Mouse (Mus musculus): ENCODE data around the gene Fignl2. TPM values are rescaled to one million over a fixed set of nuclear protein-coding genes. Genes with fewer than 3 reads are reported as not detected.
"Not testable (repeated sequence)": the region's sequence is repeated elsewhere in the genome, so short reads cannot be mapped to it uniquely, and the experiment has no call there.

Fignl2 gene
- total RNA-seq (2021) = 1 to 10 TPM; 6.3 to 8.7 TPM
- 11.8 and 16.1 TPM in 2 replicates for polyA plus RNA-seq (2012; rRNA removed)
- long read RNA-seq, full-length matches to known transcripts = 3 of 3 reads
- long read RNA-seq, partial matches to known transcripts = 0 of 3 reads
- long read RNA-seq, other reads (novel, unspliced or antisense) = 0 of 3 reads

DNA sequence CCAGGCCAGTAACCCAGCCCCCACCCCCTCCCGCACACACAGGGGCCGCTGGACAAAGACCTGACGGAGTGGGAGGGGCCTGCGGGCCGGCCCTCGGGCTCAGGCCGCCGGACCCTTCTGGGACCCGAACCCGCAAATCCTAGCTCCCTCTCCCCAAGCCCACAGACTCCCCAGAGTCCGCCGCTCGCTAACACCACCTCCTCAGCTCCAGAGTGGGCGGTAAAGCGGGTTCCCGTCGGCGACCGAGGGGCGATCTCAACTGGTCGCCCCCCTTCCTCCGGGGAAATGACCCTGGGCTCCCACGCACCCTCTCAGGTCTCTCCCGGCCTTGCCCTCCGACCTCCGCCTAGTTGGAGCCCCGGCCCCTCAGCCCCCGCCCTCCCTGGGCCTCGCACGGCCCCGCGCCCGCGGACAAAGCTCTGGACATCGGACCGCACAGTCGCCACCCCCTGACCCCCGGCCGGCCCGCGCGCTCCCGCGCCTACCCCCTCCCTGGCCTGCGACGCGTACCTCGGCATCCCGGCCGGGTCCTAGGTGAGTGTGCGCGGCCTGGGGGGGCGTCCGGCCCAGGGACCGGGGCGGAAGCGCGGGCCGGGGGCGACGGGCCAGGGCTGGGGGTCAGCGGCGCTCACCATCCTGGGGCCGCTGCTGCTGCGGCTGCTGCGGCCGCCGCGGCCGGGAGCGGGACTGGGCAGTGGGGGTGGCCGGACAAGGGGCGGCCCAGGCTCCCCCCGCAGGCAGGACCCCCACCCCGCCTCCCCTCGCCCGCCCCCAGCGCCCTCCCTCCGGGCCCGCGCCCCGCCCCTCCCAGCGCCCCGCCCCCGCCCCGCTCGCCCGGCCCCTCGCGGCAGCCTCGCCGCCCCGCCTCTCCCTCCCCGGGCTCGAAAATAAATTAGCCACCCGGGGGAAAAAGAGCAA, at the start of gene Fignl2:
Gene Fignl2 (minus strand): TSS at position 755 of the 918 bp plus-strand sequence.
- peak; percentile 79 for DNase-seq

- DNase-seq = no peak
These were observed 48.6 kb upstream of the Fignl2 start for GRCm38 (mm10) chr15:101126876-101127544.

- no peak for DNase-seq
These were observed 47.2 kb upstream of the Fignl2 start for GRCm38 (mm10) chr15:101125561-101125960.

DNA sequence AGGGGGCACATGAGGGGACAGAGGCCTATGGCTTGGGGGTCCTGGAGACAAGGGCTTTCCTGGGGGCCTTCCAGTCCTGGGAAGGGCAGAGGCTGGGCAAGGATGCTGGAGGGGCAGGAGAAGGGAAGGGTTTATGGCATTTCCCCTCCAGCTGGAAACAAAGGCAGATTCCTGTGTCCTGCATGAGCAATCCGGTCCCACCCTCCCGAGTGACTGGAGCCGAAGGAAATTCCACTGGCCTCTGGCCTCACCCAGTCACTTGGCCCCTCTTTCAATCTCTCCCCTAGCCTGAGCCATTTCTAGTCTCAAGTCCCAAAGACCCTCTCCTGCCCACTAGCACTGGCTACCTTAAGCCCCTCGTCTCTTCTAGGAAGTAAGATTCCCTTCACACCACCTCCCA, 44.8 kb upstream of the Fignl2 start:
- DNase-seq = peak; percentile 40

DNA sequence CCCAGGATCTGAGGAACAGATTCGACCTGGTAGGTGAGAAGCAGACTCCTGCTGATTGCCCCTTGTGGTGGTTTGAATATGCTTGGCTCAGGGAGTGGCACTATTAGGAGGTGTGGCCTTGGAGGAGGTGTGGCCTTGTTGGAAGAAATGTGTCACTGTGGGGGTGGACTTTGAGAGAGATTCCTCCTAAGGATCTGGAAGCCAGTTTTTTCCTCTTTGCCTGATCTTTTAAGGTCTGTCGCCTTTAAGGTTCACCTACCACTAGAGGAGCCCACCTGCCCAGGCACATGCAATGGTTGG, 43.9 kb upstream of the Fignl2 start:
- peak; percentile 47 for DNase-seq

DNA sequence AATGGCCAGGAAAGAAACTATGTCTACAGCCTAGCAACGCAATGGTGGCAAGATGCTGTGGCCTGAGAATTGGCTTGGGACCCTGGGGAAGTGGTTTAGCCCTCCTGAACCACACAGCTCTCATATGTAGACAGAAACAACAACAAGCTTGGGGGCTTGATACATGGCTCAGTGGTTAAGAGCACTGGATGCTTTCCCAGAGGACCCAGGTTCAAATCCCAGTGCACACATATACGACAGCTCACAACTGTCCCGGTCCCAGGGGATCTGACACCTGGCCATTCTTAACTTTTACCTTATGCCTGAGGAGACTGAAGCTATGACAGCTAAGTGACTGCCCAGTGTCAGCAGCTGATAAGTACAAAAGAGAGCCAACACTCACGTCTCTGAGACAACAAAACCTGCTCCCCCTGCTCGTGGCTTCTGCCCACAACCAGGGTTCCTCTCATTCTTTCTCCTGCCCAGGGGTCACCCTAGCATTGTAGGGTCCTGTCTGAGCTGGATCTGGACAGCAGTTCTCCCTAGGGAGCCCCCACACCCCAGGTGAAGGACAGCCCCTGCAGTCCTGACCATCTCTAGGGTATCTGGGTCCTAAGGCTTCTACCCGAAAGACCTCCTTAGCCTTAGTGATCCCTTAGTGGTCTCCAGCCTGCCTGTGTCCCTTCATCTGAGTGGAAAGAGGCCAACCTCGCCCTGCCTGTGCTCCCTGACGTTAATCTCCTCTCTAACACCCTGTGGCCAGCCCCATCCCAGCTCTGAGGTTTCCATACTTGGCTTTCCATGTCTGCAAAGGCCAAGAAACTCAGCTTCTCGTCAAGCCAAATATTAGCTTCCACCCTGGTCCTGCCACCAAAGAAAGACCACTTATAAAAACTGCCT, 43.3 kb upstream of the Fignl2 start:
- DNase-seq = no peak

GRCm38 (mm10) chr15:101118399-101119125, 40.2 kb upstream of the Fignl2 start:
- peak; percentile 70 for DNase-seq

DNA sequence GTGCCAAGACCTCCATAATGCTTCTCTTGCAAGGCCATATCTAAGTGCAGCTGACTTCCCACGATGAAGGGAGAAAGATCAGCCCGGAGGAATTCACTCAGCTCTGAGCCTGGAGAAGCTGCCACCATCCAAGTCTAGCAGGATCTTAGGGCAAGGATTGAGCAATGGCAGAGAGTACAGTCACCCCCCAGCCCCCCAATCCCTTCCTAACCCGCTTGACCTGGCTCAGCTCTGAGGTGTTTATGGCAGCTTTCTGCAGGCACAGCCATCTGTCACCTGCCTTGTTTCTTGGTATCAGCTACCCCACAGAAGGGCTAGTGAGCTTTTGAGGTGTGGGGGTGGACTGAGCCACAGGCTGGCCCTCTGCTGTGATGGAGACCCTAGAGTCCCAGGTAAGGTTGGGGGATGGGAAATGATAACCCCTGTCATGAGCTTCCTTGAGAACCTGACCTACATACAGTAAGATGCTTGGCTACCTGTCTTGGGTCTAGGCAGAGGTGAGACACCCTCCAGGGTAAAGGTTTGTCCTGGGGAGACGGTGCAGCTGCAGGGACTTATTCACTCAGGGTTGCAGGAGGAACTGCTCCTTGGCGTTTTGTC, 37.2 kb upstream of the Fignl2 start, which contains the start of gene Ankrd33:
Gene Ankrd33 (plus strand): TSS at position 245 of the 600 bp plus-strand sequence.
- no peak for DNase-seq

- not testable (repeated sequence) for DNase-seq
These were observed 35.4 kb upstream of the Fignl2 start for GRCm38 (mm10) chr15:101113778-101114177.

DNA sequence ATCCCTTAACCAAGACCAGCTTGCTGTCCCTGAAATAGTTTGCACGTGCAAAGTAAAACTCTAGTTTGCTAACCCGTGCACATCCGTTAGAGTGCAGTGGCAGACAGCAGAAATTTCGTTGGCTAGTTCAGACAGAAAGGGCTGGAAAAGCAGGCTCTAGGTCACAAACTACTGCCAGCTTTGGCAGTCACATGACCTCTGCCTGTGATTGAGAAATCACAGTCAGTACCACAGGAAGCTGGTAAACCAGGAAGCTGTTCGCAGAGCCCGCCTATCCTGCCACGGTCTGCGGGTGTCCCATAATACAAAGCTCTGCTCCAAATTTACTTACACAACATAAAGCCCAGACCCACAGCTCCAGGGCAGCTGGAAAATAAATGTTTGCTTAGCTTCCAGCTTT, 34.8 kb upstream of the Fignl2 start:
- DNase-seq = peak; percentile 82

DNA sequence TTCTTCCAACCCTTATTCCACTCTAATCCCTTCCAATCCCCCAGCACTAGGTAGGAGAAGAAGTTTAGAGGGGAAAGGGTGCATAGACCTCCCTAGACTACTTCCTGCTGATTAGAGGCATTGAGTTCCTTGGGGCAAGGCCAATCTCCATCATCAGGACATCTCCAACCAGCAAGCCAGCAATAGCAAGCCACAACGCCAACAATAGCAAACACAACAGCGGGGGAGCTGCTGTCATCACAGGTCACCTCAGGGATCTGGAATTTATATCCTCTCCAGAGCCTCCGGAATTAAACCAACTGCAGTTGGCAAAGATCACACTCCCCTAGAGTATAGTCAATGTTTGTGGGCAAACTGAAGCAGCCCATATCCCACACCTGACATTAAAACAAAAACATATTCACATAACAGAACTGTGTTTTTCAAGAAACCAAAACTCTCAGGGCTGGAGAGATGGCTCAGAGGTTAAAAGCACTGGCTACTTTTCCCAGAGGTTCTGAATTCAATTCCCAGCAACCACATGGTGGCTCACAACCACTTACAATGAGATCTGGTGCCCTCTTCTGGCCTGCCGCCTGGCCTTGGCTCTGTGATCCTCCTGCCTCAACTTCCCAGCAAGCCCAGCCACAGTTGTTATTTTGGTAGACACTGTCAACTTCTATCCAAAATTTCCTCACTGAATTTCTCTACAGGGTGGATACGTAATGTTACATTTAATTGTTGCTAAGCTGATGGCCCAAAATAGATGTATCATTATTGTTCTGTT, 29.7 kb upstream of the Fignl2 start:
- no peak for DNase-seq

GRCm38 (mm10) chr15:101106011-101106410, 27.6 kb upstream of the Fignl2 start:
- peak; percentile 83 for DNase-seq

- peak; percentile 90 for DNase-seq
These were observed 27.2 kb upstream of the Fignl2 start for GRCm38 (mm10) chr15:101105496-101105994.

- no peak for DNase-seq
These were observed 25.4 kb upstream of the Fignl2 start for GRCm38 (mm10) chr15:101103605-101104304.

DNA sequence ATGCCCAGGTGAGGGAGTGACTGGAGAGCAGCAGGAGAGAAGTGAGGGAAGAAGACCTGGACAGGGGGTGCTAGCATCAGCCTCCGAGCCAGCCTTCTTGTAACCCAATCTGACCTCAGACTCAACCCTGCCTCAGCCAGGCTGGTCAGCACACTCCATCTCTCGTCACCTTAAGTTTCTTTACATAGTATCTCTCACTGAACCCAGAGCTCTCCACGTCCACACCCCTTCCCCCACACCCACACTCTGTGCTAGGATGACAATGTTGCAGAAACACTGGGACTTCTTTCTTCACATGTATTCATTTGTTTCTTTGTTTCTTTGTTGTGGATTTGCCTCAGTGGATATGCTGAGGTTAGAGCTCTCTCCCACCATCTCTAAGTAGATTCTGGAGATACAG, 22.6 kb upstream of the Fignl2 start:
- DNase-seq = no peak

DNA sequence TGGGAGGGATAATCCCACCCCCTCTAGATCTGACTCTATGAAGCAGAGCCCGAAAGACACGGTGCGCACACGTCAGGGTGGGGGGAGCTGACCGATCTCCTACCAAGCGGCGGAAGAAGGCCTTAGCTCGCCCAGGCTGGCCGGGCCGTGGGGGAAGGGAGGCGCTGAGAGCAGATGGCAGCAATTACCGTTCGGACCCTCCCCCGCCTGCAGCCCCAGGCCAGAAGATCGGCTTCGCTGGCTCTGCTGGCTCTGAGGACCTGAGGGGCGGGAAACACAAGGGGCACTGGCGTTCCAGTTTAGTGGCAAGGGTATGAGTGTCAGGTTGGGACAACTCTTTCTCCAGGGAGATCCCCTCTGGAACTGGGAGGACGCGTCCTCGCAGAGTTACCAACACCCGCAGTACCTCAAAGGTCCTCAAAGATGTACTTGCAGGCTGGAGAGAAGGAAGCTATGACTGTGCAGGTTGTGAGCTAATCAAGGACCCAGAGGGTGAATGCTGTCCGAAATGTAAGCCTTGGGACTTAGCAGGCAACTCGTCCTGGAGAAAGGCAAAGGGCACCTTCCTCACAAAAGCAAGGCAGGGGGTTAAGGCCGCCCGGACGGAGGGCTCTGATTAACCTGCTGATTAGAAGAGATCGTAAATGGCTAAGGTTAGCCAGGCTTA, 19.8 kb upstream of the Fignl2 start:
- peak; percentile 40 for DNase-seq

GRCm38 (mm10) chr15:101095392-101095791, 17.0 kb upstream of the Fignl2 start:
- DNase-seq = no peak

DNA sequence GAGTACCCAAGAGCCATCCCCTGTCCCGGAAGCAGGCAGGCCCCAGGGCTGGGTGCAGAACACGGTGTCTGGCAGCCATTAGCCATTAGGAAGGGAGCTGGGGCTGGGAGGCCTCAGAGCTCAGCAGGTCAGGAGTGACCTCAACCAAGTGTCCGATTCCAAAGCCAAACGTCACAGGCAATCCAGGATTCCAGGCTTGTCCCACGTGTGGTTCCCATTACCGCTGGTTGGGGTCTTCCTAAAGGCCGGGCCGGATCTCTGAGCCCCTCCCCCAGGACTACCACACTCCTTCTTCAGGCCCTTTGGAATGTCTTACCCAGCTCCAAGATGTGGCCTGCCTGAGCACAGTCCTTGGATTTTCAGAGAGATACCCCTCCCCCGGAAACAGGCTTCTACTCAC, 16.6 kb upstream of the Fignl2 start:
- DNase-seq = no peak

- DNase-seq = no peak
These were observed 15.6 kb upstream of the Fignl2 start for GRCm38 (mm10) chr15:101093988-101094387.

Measured in adrenal gland, adult 2 months (tissue).